Mouse (Mus musculus): ENCODE data around the gene Trip10.

The Trip10 gene

DNA sequence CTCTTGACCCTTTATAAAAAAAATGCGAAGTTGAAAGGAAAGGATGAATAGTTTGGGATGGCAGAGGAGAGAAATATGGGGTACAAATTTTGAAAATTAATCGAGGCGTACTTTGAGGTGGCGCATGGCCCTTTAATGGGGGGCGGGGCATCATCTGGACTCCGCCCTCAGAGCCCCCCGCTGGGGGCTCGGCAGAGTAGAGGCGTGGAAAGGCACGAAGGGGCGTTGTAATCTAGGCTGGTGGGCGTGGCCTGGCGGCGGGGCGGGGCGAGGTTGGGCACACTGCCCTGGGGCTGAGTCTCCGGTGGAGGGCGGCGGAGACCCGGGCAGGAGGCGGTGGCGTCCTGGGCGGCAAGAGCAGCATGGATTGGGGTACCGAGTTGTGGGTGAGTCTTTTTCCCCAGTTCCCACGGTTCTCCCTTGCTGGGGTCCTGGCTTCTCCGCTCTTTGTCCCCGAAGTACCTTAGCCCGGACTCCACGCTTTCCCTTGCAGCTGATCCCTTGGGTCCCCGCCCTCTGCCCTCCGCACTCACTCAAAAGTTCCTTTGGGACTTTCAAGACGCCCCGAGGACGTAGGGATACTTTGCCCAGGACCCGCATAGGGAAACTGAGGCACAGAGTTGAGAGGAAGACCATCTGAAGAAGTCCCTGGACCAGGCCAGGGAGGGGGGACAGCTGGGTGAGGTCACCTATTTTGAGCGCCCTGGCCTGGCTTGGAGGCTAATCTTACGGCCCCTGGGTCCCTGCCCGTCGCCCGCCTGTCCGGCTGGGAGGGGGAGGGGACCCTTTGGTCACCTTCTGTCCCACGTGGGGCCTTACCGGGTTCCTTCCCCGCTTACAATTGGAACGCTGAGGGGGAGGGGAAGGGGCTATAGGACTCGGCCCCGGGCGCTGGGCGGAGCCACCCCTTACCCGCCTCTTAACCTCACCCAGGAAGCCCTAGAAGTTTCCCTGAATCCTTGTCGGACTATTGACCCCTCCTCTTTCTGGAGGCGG is at the start of gene Trip10:
Trip10 (plus strand) TSS at position 270 of the 996 bp plus-strand sequence.
- DNase-seq (ENCODE audit: low read depth, low spot score) = peak; percentile 13

DNA sequence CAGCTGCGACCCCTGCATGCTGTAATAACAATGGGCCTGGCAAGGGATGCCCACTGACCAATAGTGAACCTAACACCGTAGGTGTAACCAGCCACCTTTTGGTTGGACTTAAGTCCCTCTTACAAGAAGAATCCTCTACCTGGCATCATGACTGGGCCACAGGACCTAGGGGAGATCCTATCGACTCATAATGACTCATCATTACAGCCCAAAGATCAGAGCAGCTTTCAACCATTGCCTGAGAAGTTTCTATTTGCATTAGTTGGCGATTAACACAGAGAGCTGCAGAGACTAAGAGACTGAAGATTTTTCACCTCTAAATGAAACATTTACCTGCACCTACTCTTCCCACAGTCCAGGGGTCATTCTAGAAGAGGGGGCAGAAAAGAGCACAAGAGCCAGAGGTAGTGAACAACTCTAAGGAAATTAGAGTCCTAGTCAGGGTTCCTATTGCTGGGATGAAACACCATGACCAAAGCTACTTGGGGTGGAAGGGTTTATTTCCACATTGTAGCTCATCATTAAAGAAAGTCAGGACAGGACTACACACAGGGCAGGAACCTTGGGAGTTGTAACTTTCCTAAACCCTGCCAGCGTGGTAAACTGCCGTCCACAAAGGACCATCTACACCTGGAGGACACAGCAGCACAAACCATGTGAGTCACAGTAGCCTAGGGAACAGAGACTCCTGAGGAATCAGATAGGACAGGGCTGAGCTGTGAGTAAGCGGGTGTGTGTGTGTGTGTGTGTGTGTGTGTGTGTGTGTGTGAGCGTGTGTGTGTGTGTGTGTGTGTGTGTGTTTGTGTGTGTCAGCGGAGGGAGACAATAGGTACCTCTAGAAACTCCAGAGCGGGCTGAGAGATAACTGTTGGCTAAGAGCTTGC is 47.2 kb upstream of the Trip10 start:
- no peak for DNase-seq (ENCODE audit: low read depth, low spot score)

DNA sequence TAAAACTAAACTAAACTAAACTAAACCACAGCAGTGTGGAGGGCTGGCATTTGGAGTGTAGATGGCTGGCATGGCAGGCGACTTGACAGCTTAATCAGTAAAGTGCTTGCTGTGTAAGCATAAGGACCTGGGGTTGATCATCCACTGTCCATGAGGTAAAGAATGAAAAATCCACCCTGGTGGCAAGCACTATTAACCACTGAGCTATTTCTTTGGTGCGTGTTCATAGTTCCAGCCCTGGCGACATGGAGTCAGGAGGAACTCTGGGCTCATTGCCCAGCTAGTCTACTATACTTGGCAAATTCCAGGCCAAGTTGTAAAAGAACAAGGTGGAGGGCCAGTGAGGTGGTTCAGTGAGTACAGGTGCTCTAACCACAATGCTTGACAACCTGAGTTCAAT is 41.3 kb upstream of the Trip10 start:
- DNase-seq (ENCODE audit: low read depth, low spot score) = no peak

DNA sequence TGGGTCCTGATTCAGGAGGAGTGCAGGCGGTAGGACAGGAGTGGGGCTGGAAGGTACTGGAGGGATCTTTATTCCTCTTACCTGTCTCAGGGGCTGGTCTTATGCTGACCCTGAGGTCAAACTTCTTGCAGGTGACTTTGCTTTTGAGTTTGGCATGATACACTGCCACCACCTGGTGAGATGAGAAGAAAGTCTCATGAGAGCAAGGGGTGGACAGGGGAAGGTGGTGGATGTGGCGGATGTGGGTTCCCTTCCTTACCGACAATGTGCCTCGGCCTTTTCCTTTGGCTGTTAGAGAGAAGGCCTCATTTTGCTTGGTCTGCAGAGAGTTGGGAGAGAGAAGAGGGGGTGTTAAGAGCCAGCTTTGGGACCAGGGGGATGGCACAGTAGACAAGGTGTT is 39.9 kb upstream of the Trip10 start:
- DNase-seq (ENCODE audit: low read depth, low spot score) = no peak

DNA sequence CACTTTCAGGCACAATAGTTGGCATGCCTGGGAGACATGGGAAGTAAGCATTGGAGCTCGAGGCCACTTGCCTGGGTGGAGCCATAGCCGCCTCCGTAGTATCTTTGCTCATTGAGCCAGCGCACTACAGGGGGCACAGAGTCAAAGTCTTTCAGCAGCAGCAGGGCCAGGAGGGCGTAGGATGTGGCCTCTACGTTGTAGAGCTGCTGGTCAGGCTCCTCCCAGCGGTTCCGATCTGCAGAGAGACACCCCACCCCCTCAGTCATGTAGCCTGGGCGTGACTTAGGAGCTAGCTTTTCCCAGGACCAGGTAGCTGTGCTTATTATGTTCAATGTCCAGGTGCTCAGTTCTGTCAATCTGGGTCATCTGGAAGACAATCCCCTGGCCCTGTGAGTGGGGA is 37.8 kb upstream of the Trip10 start:
- no peak for DNase-seq (ENCODE audit: low read depth, low spot score)

DNA sequence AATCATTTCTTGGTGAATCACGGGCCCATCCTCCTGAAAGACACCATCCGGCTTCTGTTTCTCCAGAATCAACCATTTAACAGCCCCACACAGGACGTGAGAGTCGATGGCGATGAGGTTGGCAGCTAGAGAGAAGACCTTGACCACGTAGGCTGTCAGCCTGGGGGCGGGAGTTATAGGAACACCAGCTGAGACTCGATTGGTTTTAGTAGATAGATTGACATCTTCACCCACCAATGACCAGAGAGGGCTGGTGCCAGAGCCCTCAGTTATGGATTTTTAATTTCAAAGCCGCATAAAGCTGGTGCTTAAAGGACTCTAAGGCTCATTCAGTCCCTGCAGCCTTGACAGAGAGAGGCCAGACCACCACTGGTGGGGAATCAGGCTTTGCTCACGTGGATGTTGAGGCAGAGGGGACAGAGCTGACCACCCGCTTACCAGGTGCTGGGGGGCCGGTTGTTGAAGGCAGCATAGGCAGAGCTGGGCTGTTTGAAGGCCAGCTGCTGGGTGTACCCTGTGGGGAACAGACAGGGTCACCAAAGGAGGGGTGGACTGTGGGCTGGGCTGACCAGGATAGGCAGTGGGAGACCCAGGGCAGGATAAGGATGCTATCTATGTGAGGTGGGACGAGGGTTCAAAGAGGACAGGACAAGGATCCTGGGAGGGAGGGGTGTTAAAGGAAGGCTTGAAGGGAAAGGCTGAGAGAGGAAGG is 34.4 kb upstream of the Trip10 start:
- DNase-seq (ENCODE audit: low read depth, low spot score) = peak; percentile 24

DNA sequence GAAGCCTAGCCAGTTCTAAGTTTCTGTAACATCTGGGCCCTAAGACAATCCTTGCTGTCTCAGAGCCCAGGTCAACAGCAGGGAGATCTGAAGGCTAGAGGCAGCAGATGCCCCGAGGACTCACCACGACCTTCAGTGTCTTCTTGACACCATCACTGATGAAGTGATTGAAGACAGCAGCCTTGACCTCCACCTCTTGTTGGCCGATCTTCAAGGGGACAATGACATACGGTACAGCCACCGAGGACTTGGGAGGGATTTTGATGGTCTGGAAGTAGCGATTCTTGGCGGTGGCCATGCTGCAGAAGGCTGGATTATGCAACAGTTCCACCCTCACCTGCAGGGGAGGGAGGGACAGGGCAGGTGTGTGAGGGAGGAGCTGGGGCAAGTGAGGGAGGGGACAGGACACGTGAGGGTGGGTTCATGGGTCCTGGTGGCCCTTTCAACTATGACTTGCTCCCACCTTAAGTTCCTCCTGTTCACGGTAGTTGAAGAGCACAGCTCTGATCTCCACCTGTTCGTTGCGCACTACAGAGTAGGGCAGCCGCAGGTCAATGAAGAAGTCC is 30.8 kb upstream of the Trip10 start:
- DNase-seq (ENCODE audit: low read depth, low spot score) = no peak

DNA sequence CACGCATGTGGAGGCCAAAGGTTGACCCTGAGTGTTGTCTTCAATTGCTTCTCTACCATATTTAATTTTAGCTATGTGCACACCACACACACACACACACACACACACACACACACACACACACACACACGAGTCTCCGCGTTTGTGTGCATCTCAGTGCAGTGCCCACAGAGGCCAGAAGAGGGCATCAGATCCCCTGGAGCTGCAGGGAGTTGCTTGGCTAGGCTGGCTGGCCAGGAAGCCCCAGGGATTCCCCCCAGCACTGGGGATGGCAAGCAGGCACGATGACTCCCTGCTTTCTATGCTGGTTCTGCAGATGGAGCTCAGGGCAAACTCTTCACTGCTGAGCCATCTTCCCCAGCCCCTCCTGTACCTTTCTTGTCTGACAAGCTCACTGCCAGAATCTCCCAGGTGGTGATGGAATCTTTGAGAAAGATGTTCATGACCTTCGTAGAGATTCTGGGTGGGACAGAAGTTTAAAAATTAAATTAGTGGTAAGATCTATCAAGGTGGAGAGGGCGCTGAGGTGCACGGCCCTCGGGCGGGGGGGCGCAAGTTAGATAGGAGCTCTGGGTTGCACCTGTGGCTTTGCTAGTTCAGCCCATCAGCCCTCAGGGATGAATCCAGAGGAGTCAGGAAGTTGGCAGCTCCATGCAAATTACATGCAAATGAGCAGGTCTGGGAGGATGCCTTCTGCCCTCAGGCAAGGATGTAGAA is 29.9 kb upstream of the Trip10 start:
- no peak for DNase-seq (ENCODE audit: low read depth, low spot score)

DNA sequence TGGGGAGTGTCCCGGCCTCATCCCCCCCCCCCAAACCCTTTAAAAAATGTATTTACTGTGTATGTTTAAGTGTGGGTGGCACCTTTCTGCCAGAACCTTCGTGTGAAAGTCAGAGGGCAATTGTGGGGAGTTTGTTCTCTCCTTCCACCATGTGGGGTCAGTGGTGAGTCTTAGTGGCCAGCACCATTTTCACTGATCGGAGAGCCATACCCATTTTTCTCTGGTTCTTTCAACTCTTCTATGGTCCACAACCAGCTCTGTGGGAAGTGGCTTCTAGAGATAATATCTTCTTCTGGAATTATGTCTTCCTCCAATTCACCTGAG is 29.4 kb upstream of the Trip10 start:
- DNase-seq (ENCODE audit: low read depth, low spot score) = no peak

DNA sequence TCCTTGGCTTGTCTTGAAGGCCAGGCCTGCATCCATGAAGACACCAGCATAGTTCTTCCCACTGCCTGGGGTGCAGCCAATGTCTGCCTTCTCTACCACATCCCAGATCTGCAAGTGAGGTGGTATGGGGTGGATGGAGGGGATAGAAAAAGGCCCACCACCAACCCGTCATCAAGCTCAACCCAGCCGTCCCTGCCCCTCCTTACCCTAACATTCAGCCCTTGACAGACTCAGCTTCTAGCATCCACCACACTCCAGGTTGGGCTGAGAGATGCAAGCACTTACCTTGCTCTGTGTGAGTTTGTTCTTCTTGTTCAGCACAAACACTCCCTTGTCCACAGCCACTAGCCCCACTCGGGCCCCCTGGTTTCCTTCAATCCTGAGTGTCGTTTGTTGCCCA is 27.3 kb upstream of the Trip10 start:
- no peak for DNase-seq (ENCODE audit: low read depth, low spot score)

DNA sequence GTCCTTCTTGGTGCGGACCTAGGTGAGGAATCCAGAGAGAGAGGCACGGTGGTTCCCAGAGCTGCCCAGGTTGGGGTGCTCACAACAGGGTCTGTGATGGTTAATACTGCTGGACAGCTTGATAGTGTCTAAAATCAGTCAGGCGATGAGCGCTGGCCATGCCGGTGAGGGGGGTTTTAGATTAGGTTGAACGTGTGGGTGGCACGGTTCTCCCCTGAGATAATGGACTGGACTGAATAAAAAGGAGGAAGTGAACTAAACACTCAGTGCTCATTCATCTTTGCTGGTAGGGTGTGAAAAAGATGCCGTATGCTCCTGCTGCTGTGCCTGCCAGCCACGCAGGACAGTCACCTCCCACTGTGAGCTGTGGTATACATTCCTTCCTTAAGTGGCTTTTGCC is 25.9 kb upstream of the Trip10 start:
- DNase-seq (ENCODE audit: low read depth, low spot score) = no peak

DNA sequence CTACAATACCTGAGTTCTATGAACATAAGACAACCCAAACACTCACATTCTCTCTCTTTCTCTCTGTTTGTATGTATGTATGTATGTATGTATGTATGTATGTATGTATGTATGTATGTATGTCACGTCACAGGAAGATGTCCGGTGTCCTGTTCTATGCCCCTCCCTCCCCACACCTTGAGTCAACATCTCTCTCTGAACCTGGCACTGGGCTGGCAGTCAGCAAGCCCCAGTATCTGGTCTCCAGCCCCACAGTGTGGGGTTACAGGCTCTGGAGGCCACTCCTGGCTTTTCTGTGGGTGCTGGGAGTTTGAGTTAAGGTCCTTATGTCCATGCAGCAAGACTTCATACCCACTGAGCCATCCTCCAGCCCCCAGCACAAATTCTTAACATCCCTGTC is 21.8 kb upstream of the Trip10 start:
- DNase-seq (ENCODE audit: low read depth, low spot score) = no peak

DNA sequence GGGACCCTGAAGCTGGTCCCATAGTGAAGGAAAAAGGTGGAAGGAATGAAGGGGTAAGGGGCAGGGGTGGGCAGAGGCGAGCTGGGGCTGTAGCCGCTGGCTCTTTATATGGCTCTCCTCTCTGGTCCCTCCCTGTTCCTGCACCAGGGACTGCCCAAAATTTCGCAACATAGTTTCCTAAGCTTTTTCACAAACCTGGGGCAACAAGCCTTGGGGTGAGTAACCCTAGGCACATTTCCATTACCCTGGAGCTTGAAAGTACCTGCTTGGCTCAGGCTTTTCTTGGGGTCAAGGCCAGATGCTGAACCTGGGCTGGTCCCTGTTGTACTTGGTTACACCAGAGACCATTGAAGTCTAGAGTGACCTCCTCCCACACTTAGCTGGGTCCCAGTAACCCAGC is 21.2 kb upstream of the Trip10 start, which contains the start of gene C3:
C3 (minus strand) TSS at position 123 of the 400 bp plus-strand sequence.
- DNase-seq (ENCODE audit: low read depth, low spot score) = no peak

DNA sequence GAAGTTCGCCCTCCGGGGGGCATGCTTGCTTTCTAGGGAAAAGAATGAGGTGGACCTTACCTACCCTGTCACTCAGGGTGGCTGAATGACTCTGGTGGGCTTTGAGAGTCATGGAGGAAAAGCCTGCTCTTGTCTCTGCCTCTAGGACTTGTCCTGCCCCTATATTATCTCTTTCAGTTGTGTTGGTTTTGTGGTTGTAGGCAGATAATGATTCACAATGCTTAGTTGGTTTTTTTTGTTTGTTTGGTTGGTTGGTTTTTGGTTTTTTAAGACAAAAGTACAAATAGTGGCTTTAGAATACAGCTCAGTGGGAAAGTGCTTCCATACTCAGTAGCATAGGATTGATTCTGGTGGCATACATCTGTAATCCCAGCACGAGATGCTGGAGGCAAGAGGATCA is 20.4 kb upstream of the Trip10 start:
- no peak for DNase-seq (ENCODE audit: low read depth, low spot score)

DNA sequence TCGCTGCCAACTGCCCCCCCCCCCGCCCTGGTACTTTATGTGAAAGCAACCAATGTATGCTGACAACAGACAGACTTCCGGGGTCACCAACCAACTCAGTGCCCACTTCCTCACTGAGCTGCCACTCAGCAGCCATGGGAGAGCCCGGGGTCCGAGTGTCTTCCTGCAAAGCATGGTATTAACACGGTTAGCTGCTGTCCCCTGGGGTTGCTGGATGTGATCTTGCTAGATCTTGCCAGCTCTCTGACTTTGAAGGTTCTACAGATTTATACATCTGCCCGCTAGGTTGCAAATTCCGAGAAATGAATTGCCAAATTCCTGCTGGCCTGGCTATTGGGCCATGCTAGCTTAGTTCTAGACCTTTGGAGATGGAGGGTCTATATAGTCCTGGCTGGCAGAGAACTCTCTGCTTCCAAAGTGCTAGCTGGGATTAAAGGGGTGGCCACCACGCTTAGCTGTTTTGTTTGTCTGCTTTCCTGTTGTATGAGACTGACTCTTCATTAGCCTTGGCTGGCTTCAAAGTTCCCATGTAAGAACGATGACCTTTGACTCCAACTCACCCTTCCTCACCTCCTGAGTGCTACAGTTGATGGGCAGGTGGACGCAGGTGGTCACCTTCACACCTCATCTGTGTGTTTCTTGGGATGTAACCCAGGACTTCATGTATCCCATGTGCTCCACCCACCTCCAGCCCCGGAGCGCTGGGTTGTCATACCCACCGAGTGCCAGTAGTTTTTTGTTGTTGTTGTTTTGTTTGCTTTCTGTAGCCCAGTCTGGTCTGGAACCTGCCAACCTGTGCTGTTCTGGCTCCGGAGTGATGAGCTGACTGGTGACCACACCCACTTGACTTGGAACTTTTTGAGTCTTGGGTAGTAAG is 19.2 kb upstream of the Trip10 start:
- DNase-seq (ENCODE audit: low read depth, low spot score) = no peak

DNA sequence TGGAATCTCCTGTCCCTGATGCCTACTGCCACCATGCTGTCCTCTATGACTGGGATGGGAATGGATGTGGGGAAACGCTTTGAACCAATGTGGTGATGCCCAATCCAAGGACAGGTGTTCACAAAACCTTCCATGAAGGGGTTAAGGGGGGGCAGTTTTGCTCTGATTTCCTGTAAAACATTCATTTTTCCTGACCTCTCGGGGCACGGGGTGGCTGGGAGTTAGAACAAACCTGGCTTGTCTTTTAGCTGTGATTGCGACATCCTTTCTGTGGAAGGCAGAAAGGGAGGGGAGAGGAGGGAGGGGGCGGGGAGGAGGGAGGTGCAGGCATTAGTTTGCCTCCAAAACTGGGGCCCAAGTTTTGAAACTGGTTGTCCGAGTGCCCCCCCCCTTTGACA is 18.5 kb upstream of the Trip10 start:
- DNase-seq (ENCODE audit: low read depth, low spot score) = no peak

DNA sequence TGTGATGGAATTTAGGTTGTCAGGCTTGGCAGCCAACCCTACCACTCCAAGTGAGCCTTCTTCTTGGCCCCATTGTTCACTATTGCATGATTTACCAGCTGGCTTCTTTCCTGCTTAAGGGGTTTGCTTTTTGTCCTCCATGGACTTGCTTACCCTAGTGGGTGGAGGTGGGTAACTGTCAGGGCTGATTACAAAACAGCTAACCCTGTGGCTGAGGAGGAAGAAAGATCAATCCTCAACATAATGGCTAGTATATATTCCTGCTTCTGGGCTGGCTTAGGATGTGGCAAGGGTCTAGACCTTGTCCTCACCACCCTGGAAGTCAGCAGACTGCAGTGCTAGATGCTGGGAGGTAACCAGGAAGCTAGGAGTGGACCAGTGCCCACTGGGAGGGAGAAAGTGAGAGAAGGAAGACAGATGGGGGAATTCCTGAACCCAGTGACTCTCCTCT is 17.9 kb upstream of the Trip10 start:
- no peak for DNase-seq (ENCODE audit: low read depth, low spot score)

DNA sequence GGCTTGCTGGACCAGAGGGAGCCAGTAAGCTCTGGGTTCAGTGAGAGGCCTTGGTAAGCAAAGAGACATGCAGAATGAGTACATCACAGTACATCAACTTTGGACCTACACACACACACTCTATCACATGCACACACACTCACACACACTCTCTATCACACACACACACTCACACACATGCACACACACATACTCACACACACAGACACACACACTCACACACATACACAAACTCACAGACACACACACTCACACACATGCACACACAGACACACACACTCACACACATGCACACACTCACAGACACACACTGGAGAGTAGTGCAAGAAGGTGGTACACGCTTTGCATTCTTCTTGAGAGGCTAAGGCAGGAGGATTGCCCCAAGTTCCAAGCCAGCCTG is 17.1 kb upstream of the Trip10 start:
- DNase-seq (ENCODE audit: low read depth, low spot score) = no peak

DNA sequence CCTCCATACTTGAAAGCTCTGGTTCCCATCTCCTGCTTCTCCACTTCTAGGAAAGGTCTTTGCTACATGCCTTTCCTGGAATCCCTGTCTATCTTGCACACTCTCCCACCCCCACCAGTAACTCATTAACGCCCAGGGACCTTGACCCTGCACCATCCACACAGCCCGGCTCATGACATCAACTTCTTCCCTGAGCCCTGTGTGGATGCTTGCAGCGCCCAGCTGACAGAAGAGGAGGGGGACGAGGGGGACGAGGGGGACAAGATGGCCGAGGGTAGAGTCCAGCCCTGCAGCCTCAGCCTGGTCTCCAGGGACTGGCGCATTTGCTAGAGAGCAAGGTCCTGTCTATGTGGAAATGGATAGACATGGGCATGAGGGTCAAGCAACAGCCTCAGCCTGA is 16.2 kb upstream of the Trip10 start:
- DNase-seq (ENCODE audit: low read depth, low spot score) = no peak
